Mouse (Mus musculus) embryo, embryonic 11.5 days (tissue): Measurements from ENCODE around the gene Wbp1.

Source experiments
- DNase-seq: peaks from one replicate; pipeline ENCODE4 v3.0.0-alpha.2; 2012; ENCODE audit warnings: low read depth, low spot score

Gene Wbp1

DNA sequence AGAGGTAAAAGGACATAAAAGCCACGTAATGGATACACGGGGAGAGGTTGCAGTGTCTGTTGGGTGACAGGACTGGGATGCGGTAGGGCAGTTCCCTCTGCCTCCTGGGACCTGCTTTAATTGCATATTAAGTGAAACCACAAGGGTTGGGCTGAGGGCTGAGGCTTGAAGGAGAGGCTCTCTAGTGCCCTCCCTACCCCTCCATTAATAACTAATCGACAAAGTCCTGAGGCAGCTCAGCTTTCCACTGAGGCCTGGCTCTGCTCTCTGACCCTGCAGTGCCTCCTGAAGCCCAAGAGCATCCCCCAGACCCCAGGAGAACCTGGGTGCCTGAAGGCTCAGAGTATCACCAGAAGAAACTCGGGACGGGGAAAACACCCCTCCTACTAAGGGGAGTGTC is 36.9 kb downstream of the Wbp1 start:
- no peak for DNase-seq

DNA sequence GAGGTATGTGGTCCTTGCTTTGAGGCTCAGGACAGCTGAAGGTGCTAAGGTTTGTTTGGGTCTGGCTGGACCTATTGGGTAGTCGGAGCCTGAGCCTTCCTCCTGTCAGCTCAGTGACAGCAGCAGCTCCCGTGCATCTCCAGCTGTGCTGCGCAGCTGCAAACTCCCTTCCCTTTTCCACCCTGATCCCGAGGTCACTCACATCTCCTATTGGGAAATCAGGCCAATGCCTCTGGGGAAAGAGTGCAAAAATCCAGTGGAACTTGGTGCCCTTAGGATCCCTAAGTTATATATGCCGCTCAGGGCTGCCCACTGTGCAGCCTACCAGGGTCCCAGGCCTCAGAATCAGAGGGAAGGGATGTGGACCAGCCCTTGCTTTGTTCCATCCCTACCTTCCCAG is 37.9 kb downstream of the Wbp1 start:
- DNase-seq: no peak

DNA sequence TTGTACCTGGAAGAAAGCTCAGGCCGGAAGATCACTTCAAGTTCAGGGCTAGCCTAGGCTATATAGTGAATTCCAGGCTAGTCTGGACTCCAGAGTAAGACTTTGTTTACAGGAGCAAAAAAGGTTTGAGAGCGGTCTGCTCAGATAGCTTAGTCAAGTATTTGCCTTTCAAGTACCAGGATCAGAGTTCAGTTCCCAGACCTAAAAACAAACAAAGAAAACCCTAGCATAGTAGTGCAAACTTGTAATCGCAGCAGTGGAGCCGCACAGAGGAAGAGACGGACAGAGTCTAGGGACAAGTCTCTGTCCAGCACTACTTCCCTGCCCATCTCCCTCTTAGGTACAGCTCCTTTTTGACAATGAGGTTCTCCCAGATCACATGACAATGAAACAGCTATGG is 41.1 kb downstream of the Wbp1 start:
- DNase-seq: no peak

- peak; percentile 99 for DNase-seq
Observed at GRCm38 (mm10) chr6:83078324-83078858, 43.0 kb downstream of the Wbp1 start.

DNA sequence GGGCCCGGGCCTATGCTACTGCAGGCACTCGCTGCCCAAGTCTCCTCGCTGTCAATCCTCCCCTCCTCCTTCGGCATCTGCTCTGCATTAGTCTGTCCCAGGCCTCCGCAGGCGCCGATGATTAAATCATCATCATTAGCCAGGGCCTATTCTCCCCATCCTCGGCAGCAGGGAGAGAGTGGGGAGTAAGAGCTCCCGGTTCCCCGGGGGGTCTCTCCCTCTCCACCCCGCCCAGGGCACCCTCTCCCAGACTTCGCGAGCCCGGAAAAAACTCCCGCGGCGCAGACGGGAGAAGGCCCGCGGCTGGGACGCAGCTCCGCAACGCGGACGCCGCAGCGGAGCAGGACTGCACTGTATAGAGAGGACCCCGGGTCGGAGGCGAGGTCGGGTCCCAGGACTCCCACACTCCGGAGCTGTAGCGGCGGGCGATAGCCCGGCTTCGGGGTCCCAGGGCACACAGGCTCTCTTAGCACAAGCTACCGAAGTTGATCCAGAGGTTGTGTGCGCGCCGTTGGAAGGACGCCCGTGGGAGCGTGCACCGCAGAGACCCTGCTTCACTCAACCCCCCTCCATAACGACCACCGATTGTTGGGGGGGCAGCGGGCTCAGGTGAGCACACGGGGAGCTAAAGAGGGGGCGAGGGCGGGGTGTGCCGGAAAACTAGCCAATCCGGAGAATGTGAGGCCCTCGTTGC is 43.6 kb downstream of the Wbp1 start, which contains the start of gene Pcgf1:
Gene Pcgf1, plus strand, starts transcription at position 240 of the 694 bp plus-strand sequence.
- DNase-seq: no peak

DNA sequence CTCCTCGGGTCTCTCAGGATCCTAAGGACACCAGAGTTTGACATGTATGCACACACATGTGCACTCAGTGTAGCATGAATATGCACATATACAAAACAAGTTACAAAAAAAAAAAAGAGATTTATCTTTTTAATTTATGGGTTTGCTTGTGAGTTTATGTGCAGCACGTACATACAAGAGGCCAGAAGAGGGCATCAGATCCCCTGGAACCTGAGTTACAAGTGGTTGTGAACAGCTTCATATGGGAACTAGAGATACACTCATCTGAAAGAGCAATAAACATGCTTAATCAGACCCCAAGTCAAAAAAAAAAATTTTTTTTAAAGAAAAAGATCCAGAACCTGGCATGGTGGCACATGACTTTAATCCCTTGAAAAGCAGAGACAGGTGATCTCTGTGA is 46.4 kb downstream of the Wbp1 start:
- DNase-seq: no peak

GRCm38 (mm10) chr6:83071220-83071619 is 50.1 kb downstream of the Wbp1 start:
- no peak for DNase-seq

GRCm38 (mm10) chr6:83070311-83071219 is 50.8 kb downstream of the Wbp1 start:
- no peak for DNase-seq

DNA sequence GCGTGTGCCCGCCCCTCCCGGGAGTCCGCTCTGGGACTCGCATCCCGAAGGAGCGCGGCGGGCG is 51.3 kb downstream of the Wbp1 start, which contains the start of gene Tlx2:
Gene Tlx2, minus strand, starts transcription at position 47 of the 64 bp plus-strand sequence.
- no peak for DNase-seq

GRCm38 (mm10) chr6:83069488-83070246 is 51.7 kb downstream of the Wbp1 start:
- no peak for DNase-seq
